Mouse (Mus musculus) ES-Bruce4 (cell line): ENCODE measurements around the gene Atp6ap1l.

Experiments
- CTCF ChIP-seq: IDR thresholded peaks from one replicate; pipeline ENCODE4 v1.8.1; 2011; ENCODE audit warnings: low read depth, low read length
- EP300 ChIP-seq: IDR thresholded peaks from 2 replicates; pipeline ENCODE4 v1.6.1; 2011; ENCODE audit warnings: low read depth, low read length; ENCODE audit not compliant: insufficient read depth
- POLR2A ChIP-seq: IDR thresholded peaks from one replicate; pipeline ENCODE4 v1.8.1; 2011; ENCODE audit warnings: low read length; ENCODE audit not compliant: insufficient read depth

GRCm38 (mm10) chr13:90841213-90841553 lies 64.0 kb downstream of the Atp6ap1l start:
- TF ChIP-seq POLR2A (no peak), EP300 (no peak), CTCF (no peak)
